Mouse (Mus musculus): ENCODE data around the gene Slc22a20. TPM values are rescaled to one million over a fixed set of nuclear protein-coding genes. Genes with fewer than 3 reads are reported as not detected.

Gene Slc22a20
- total RNA-seq, 2 experiments from 2014 or later: not detected

DNA sequence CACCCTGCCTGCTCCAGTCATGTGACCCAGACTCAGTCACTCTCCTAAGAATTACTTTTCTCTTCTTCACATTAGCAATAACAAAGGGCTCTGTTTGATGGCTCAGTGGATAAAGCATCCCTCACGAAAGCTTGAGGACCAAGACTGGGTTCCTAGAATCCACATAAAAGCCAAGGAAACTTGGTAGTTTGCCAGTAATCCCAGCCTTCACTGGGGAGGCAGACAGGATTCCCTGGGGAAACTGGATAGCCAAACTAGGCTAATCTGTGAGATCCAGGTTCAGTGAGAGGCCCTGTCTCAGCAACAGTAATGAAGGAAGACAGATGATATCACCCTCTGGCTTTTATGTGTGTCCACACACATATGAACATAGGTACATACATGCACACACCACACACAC is 5.0 kb upstream of the Slc22a20 start:
- intact Hi-C loops (cut with DNase I): no loop called here
- DNase-seq: no peak

- intact Hi-C loops (cut with DNase I): no loop called here
Measured at GRCm38 (mm10) chr19:5990033-5990432, 4.1 kb upstream of the Slc22a20 start.

DNA sequence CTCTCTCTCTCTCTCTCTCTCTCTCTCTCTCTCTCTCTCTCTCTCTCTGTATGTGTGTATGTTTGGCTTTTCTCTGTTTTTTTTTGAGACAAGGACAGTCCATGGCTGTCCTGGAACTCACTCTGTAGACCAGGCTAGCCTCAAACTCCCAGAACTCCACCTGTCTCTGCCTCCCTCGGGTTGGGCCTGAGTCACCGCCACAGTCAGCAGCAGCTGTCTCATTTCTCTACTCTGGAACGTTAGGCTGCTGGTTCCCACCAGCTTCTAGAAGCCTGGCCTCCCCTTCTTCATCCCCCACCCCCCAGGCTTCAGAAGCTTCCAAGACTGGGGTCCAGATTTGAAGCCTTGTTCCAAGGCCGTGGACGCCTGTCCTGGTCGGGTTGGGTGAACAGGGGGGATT is 3.6 kb upstream of the Slc22a20 start:
- intact Hi-C loops (cut with DNase I): no loop called here
- DNase-seq: no peak

More at GRCm38 (mm10) chr19:5990033-5990432, 4.1 kb upstream of the Slc22a20 start:
- no peak for DNase-seq

- peak; percentile 86 for DNase-seq
- intact Hi-C loops (cut with DNase I): no loop called here
Measured at GRCm38 (mm10) chr19:5988815-5989452, 3.0 kb upstream of the Slc22a20 start.

DNA sequence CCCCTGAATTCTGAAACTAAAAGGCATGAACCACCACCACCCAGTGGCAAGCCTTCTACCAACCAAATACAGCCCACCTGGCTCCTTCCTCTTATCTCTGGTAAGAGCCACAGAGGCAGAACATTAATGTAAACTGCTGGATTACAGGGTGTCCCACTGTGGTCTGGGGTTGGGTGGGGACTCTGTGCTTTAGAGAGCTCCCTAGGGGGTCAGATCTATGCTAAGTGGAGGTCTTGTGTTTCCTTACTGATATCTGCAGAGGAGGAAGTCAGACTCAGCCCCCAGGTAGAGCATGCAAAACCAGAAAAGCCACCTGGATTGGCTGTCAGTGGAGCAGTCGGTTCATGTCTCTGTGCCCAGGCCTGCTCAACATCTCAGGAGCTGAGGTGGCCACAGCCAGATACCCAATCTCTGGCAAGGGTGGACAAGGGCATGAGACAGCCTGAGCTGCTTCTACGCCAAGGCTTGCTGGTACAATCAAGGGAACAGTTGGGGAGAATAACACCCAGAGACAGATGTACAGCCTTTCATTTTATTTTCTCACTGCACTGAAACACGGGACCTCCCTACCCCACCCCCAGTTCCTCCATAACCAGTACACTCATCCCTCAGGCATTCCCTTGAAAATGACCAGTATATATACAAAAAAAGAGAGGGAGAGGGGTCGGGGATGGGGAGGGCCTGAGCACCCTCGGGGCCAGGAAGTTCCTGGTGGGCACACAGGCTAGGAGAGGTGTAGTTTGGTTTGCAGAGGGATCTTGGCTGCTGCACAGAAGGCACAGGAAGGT is 2.3 kb upstream of the Slc22a20 start:
- intact Hi-C loops (cut with DNase I): no loop called here
- DNase-seq: no peak

DNA sequence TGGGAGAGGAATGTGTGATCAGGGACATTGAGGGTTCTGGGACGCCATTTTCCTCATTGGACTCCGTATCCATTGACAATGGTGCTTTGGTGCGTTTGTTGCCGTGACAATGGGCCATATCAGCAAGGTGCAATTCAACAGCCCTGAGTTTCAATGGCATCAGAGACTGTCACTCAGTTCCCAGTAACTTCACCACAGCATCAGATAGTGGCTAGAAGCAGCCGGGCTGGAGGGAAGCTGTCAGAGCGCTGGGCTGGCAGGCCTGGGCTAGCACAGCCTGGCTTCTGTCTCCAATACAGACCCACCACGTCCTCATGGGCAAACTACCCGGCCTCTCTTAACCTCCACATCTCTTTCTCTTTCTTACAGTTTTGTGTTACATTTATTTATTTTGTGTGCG is 5.5 kb downstream of the Slc22a20 start:
- no peak for DNase-seq
- intact Hi-C loops (cut with DNase I): no loop called here

GRCm38 (mm10) chr19:5977717-5978116 is 8.2 kb downstream of the Slc22a20 start:
- intact Hi-C loops (cut with DNase I): loop anchor here (5.0 kb wide), 1 partner anchor 40 kb away; the partner anchor contains the start of gene Capn1
- peak; percentile 55 for DNase-seq

- intact Hi-C loops (cut with DNase I): loop anchor here (5.0 kb wide), 1 partner anchor 42 kb away; the partner anchor contains the start of gene Capn1
- DNase-seq: peak; percentile 91
Measured at GRCm38 (mm10) chr19:5975676-5976075, 10.3 kb downstream of the Slc22a20 start.

DNA sequence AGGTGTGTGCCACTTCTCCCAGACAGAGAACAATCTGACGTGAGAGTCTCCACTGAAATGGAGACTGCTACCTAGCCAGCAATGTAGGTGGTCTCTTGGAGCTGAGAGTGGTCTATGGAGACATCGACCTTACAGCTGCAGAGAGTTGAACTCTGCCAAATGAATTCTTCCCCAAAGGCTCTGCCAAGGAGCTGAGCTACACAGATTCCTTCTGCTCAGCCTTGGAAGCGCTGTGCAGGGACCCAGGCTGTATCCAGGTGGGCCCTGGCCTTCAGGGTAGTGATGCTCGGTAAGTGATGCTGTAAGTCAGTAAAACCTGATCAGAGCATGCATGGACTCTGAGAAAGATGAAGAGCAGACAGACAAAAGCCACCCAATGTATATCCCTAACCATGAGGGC is 10.8 kb downstream of the Slc22a20 start:
- DNase-seq: peak; percentile 51
- intact Hi-C loops (cut with DNase I): loop anchor here (5.0 kb wide), 1 partner anchor 42 kb away; the partner anchor contains the start of gene Capn1

DNA sequence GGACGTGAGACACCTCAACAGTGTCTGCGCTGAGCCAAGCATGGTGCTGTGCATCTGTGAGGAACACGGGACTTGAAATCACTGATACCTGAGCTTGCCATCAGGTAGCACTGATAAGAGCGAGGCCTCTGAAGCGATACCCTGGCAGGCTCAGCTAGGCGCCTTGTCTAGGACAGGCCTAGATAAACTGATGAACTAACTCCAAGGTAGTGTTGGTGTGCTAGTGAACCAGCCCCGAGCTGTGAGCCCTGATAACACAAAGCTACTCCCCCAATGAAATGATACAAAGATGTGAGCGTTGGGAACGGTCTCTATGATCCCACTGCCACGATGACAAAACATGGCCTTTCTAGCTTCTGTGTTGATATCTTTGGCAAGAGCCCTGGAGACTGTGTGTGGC is 18.3 kb downstream of the Slc22a20 start:
- intact Hi-C loops (cut with DNase I): loop anchor here (10.0 kb wide), 1 partner anchor 77 kb away; the partner anchor contains the start of gene Syvn1
- no peak for DNase-seq

DNA sequence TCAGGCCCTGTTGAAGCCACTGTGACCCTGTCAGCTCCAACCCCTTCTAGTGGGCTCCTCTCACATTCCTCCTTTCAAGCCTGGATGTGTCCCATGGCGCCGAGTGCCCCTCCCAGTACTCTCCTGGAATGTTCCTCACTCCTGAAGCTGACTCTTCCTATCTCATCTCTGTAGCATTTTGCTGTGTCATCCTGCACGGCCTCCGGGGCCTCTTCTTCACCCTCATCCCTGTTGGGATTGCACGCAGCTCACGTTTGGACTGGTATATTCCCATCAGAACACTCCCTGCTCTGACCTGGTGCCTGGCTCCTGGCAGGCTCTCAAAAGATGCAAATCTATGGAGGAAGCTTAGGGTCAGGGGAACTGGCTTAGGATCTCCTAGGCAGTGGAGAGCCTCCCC is 19.2 kb downstream of the Slc22a20 start:
- intact Hi-C loops (cut with DNase I): loop anchor here (10.0 kb wide), 1 partner anchor 78 kb away; the partner anchor contains the start of gene Syvn1
- DNase-seq: no peak

DNA sequence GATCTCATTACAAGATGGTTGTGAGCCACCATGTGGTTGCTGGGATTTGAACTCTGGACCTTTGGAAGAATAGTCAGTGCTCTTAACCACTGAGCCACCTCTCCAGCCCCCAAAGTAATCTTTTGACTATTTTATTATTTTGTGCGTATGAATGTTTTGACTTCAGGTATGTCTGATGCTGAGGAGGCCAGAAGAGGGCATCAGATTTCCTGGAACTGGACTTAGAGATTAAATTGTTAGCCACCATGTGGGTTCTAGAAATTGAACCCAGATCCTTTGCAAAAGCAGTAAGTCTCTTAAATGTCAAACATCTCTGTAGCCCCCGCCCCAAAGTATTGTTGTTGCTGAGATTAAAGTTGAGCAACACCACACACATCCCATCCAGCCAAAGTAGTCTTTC is 20.0 kb downstream of the Slc22a20 start:
- DNase-seq: no peak
- intact Hi-C loops (cut with DNase I): loop anchor here (10.0 kb wide), 1 partner anchor 79 kb away; the partner anchor contains the start of gene Syvn1

DNA sequence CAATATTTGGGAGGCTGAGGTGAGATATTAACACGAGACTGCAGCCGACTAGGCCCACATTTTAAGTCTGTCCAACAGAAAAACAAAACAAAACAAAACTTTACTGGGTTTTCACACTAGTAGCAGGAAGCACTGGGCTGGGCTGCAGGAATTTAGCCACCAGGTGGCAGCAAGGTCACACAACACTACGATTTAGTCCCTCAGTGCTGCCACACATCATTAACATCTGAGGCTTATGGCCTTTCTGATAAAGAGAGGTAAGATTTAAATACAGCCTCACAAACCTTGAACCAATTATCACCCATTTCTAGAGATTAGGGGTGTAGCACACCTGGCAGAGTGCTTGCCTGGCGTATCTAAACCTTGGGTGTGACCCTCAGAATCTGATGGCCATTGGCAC is 20.7 kb downstream of the Slc22a20 start:
- intact Hi-C loops (cut with DNase I): loop anchor here (10.0 kb wide), 1 partner anchor 80 kb away; the partner anchor contains the start of gene Syvn1

GRCm38 (mm10) chr19:5964804-5965203 is 21.1 kb downstream of the Slc22a20 start:
- DNase-seq: no peak

More for the DNA sequence above, 20.7 kb downstream of the Slc22a20 start:
- DNase-seq: peak; percentile 81

DNA sequence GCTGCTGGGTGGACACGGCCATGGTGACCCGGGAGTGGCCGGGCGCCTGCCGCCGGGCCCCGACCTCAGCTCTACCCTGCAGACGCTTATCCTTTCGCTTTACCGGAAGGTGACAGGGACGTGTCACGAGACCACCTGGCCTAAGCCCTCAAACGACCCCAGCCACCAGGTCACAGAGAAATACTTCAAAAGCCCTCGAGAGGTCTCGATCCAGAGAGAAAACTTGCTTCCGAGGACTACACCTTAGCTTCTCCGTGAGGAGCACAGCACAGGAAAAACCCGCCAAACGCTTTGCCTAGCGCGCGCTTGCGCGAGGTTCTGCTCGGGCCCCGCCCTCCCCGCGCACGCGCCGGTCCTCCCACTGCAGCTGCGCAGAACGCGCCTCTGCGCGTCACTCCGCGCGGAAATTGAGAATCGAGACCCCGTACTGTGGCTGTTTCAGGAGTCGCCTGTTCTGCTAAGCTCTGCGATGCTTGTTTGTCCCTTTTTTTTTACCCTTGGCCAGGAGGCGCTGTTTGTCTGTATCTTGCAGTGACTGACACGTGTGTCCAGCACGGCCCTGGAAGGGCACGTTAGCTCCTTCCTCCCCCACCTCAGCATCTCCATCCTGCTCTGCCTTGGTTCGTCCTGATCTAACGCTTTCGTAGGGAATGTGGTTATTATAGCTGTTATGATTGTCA is 21.9 kb downstream of the Slc22a20 start, which contains the start of gene Pola2:
Pola2 (minus strand) TSS at position 320 of the 680 bp plus-strand sequence.
- peak; percentile 90 for DNase-seq
- intact Hi-C loops (cut with DNase I): loop anchor here (10.0 kb wide), 1 partner anchor 81 kb away; the partner anchor contains the start of gene Syvn1

More at GRCm38 (mm10) chr19:5964804-5965203, 21.1 kb downstream of the Slc22a20 start:
- intact Hi-C loops (cut with DNase I): loop anchor here (10.0 kb wide), 1 partner anchor 80 kb away; the partner anchor contains the start of gene Syvn1

- no peak for DNase-seq
- intact Hi-C loops (cut with DNase I): loop anchor here (10.0 kb wide), 1 partner anchor 82 kb away; the partner anchor contains the start of gene Syvn1
Measured at GRCm38 (mm10) chr19:5962651-5963050, 23.3 kb downstream of the Slc22a20 start.

DNA sequence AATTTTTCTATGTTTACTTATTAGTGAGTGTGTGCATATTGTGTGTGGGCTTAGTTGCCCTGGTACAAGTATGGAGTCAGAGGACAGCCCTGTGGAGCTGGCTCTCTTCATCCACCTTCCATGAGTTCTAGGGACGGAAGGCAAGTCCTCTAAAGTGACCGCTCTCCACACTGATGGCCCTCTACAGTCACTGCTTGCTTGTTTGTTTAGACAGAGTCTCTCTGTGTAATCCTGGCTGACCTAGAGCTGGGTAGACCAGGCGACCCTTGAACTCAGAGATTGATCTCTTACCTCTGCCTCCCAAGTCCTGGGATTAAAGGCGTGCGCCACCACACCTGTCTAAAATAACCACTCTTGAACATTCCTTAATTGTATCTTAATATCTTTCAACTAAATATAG is 28.6 kb downstream of the Slc22a20 start:
- intact Hi-C loops (cut with DNase I): loop anchor here (5.0 kb wide), 1 partner anchor 35 kb away; the partner anchor contains the start of gene Cdc42ep2
- no peak for DNase-seq

DNA sequence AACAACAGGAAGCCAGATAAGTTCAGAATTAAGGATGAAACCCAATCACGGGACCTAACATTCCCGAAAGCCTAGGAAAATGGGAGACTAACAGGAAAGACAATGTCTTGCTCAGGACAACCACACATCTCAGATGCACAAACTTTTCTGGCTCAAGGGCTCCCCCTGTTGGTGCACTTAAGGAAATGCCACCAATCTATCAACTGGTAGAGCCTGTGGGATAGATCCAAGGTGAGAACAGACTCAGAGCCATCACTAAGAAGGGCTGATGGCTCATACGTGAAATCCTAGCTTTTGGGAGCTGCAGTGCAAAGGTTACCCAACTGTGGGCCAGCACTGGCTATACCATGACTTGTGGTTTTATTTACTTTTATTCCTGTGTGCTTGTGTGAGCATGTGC is 29.3 kb downstream of the Slc22a20 start:
- DNase-seq: peak; percentile 80
- intact Hi-C loops (cut with DNase I): loop anchor here (5.0 kb wide), 1 partner anchor 34 kb away; the partner anchor contains the start of gene Cdc42ep2

DNA sequence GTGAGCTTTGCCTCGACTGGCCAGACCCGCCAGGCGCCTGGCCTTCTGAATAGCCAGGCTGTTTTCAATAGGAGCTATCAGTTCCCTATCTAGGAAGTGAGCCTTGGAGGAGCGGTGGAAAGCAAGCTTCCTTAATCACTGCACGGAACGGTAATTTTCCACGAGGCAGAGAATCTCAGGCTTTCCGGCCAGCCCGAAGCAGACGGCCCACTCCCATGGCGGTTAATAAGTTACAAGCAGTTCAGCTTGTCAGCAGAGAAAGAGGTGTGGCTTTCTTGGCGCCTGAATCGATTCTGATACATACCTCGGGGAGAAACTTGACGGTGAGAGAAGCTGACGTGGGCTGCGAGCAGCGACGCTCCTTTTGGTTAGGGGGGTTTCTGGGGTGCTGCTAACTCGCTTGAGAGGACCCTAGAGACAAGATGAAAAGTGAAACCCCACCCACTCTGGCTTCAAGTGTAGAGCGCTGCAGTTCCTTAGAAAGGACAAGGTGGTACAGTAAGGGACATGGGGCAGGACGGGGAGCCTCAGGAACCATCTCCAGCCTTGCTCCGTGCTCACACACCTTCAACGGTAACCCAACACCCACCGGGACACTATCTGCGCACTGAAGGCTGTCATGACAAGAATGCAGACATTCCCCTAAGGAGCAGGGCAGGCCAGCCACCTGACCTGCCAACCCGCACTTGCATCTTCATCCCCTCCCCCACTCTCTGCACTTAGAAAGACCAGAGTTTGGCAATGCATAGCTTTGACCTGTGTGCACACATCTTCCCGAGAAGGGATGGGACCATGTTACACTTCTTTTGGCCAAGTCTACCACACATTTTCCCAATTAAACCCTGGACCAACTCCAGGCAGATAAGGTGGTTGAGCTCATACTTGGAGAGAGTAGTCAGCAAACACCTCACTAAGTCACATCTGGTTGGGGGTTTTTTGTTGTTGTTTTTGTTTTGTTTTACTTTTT is 30.0 kb downstream of the Slc22a20 start:
- intact Hi-C loops (cut with DNase I): loop anchor here (5.0 kb wide), 1 partner anchor 34 kb away; the partner anchor contains the start of gene Cdc42ep2

More for the DNA sequence above, 30.0 kb downstream of the Slc22a20 start:
- DNase-seq: no peak

Measured in left cerebral cortex, postnatal 4 days (tissue).